Comparison of ENCODE assay signal across 22 mouse cellular contexts in genomic region chr1:42813301-42813845, GRCm38 (mm10). TPM values are rescaled to one million over a fixed set of nuclear protein-coding genes. Genes with fewer than 3 reads are reported as not detected.
DNase-seq lines count a peak whose midpoint lies in the region; ATAC-seq and TF ChIP-seq lines count a peak whose summit lies in the region.
"Had no signal": no experiment of that assay in that cellular context is flagged by ENCODE, and none has a peak within 500 bp of the region (broad histone marks: within the 10 kb centered on the region; RNA-seq: fewer than 3 reads in every experiment).

No protein-coding gene starts in this region.

- WGBS in kidney, embryonic 14.5 days: 69% methylated on average over 6 of the region's 6 CpGs
- 62% methylated on average over 6 of the region's 6 CpGs for WGBS in kidney, embryonic 15.5 days
- 50% methylated on average over 6 of the region's 6 CpGs for WGBS in kidney, embryonic 16.5 days
- WGBS in kidney, postnatal 0 days: 50% methylated on average over 6 of the region's 6 CpGs

- ATAC-seq in kidney, embryonic 14.5 days (ENCODE audit: low FRiP score, low TSS enrichment): peak; percentile 66
- peak; percentile 70 for ATAC-seq in kidney, embryonic 15.5 days (replicated peaks; ENCODE audit: low FRiP score)
- peak; percentile 63 for ATAC-seq in kidney, embryonic 16.5 days (ENCODE audit: low FRiP score, low TSS enrichment)
- ATAC-seq in kidney, postnatal 0 days (replicated peaks; ENCODE audit: low FRiP score, low read depth): peak; percentile 61
- ATAC-seq: activated CD4-positive, CD25-positive, alpha-beta regulatory T cell, adult 4 months; CD4-positive, CD25-positive, alpha-beta regulatory T cell, adult 4 months; Patski had no signal

- no peak overlapping the region for H3K4me3 ChIP-seq in kidney, embryonic 14.5 days (ENCODE audit: low read length)
- H3K4me3 ChIP-seq in kidney, embryonic 15.5 days (replicated peaks): no peak overlapping the region
- H3K4me3 ChIP-seq in kidney, embryonic 16.5 days (ENCODE audit: low read length): no peak overlapping the region
- no peak overlapping the region for H3K4me3 ChIP-seq in kidney, postnatal 0 days (replicated peaks; ENCODE audit: low read depth, low read length)

- no peaks in the 10 kb centered on the region for H3K27me3 ChIP-seq in kidney, embryonic 14.5 days (ENCODE audit: control insufficient read depth, insufficient read depth, low read length)
- no peaks in the 10 kb centered on the region for H3K27me3 ChIP-seq in kidney, embryonic 15.5 days
- H3K27me3 ChIP-seq in kidney, embryonic 16.5 days (ENCODE audit: insufficient read depth, low read length): no peaks in the 10 kb centered on the region
- no peaks in the 10 kb centered on the region for H3K27me3 ChIP-seq in kidney, postnatal 0 days (ENCODE audit: insufficient read depth, low read length)
- H3K27me3 ChIP-seq: CH12.LX had no signal

- no peak overlapping the region for H3K9ac ChIP-seq in kidney, embryonic 14.5 days (ENCODE audit: low read depth, low read length)
- no peak overlapping the region for H3K9ac ChIP-seq in kidney, embryonic 15.5 days
- no peak overlapping the region for H3K9ac ChIP-seq in kidney, embryonic 16.5 days (replicated peaks; ENCODE audit: low read length)
- H3K9ac ChIP-seq in kidney, postnatal 0 days (ENCODE audit: low read depth, low read length): no peak overlapping the region

- no peak for TF ChIP-seq CTCF in kidney, postnatal 0 days (IDR thresholded peaks at IDR 0.05; ENCODE audit: low read depth)

- H3K36me3 ChIP-seq in kidney, embryonic 14.5 days (ENCODE audit: control insufficient read depth, insufficient read depth, low read length): no peaks in the 10 kb centered on the region
- H3K36me3 ChIP-seq in kidney, embryonic 15.5 days: no peaks in the 10 kb centered on the region
- no peaks in the 10 kb centered on the region for H3K36me3 ChIP-seq in kidney, embryonic 16.5 days (ENCODE audit: insufficient read depth, low read length)
- H3K36me3 ChIP-seq in kidney, postnatal 0 days (ENCODE audit: insufficient read depth, low read length): no peaks in the 10 kb centered on the region
- H3K36me3 ChIP-seq: G1E had no signal

- H3K4me1 ChIP-seq in kidney, embryonic 14.5 days (ENCODE audit: control insufficient read depth, insufficient read depth, low read length): no peaks in the 10 kb centered on the region
- H3K4me1 ChIP-seq in kidney, embryonic 15.5 days: no peaks in the 10 kb centered on the region
- H3K4me1 ChIP-seq in kidney, embryonic 16.5 days (ENCODE audit: insufficient read depth, low read length): no peaks in the 10 kb centered on the region
- H3K4me1 ChIP-seq in kidney, postnatal 0 days (replicated peaks; ENCODE audit: insufficient read depth, low read length): no peaks in the 10 kb centered on the region

- no peak overlapping the region for H3K4me2 ChIP-seq in kidney, embryonic 14.5 days (replicated peaks; ENCODE audit: low read depth, low read length)
- H3K4me2 ChIP-seq in kidney, embryonic 15.5 days: no peak overlapping the region
- no peak overlapping the region for H3K4me2 ChIP-seq in kidney, embryonic 16.5 days (replicated peaks; ENCODE audit: low read depth, low read length)
- no peak overlapping the region for H3K4me2 ChIP-seq in kidney, postnatal 0 days (ENCODE audit: low read length)

- DNase-seq in kidney, adult 18-20 months: no peak
- no peak for DNase-seq in kidney, adult 9 months
- no peak for DNase-seq in kidney, adult 8-10 months
- DNase-seq in kidney, postnatal 0 days (ENCODE audit: low spot score): peak; percentile 41
- no peak for DNase-seq in kidney, postnatal 36 days
- DNase-seq: adrenal gland, adult 2 months; adrenal gland, adult 8-10 months; adrenal gland, postnatal 10 days; adrenal gland, postnatal 14 days; adrenal gland, postnatal 25 days; adrenal gland, postnatal 36 days; B cell, adult 2 months; cerebellum, adult 11 months; cerebellum, adult 11-12 months had no signal

- no peaks in the 10 kb centered on the region for H3K9me3 ChIP-seq in kidney, embryonic 14.5 days (ENCODE audit: control insufficient read depth, low read length)
- H3K9me3 ChIP-seq in kidney, embryonic 15.5 days (replicated peaks): no peaks in the 10 kb centered on the region
- no peaks in the 10 kb centered on the region for H3K9me3 ChIP-seq in kidney, embryonic 16.5 days (ENCODE audit: low read length)
- H3K9me3 ChIP-seq in kidney, postnatal 0 days (replicated peaks; ENCODE audit: low read length): no peaks in the 10 kb centered on the region
- H3K9me3 ChIP-seq: G1E had no signal

- H3K27ac ChIP-seq in kidney, embryonic 14.5 days (ENCODE audit: low read depth, low read length): no peak overlapping the region
- H3K27ac ChIP-seq in kidney, embryonic 15.5 days: no peak overlapping the region
- H3K27ac ChIP-seq in kidney, embryonic 16.5 days (ENCODE audit: low read length): no peak overlapping the region
- H3K27ac ChIP-seq in kidney, postnatal 0 days: no peak overlapping the region

RNA-seq across cellular contexts. Expression of gene Mrps9, which starts 37.7 kb away (rescaled TPM):
- 62.4 and 78.8 TPM in 2 replicates for polyA plus RNA-seq in kidney, embryonic 14.5 days (2014; fragmentation: Nextera tagmentation; extraction: Ambion mirVana)
- polyA plus RNA-seq in kidney, embryonic 15.5 days (2015; fragmentation: Nextera tagmentation; extraction: Ambion mirVana): 56.3 and 58.8 TPM in 2 replicates
- 59.1 and 65.0 TPM in 2 replicates for polyA plus RNA-seq in kidney, embryonic 16.5 days (2015; fragmentation: Nextera tagmentation; extraction: Ambion mirVana)
- 54.8 and 56.4 TPM in 2 replicates for polyA plus RNA-seq in kidney, postnatal 0 days (2015; fragmentation: Nextera tagmentation; extraction: Ambion mirVana)
